Mouse (Mus musculus) layer of hippocampus, adult 9-10 months (tissue): Measurements from ENCODE around the gene Hmbs.
A peak's percentile ranks its signal among the peaks of the same experiment; 100 is the strongest.
"Not testable (repeated sequence)": the region's sequence is repeated elsewhere in the genome, so short reads cannot be mapped to it uniquely, and the experiment has no call there.

Experiments
- DNase-seq: peaks from one replicate; pipeline ENCODE4 v3.0.0; 2022; ENCODE audit warnings: low spot score

Hmbs gene

GRCm38 (mm10) chr9:44325032-44325767 is 18.8 kb downstream of the Hmbs start:
- DNase-seq = not testable (repeated sequence)

GRCm38 (mm10) chr9:44324147-44324546 is 19.9 kb downstream of the Hmbs start:
- DNase-seq = no peak

DNA sequence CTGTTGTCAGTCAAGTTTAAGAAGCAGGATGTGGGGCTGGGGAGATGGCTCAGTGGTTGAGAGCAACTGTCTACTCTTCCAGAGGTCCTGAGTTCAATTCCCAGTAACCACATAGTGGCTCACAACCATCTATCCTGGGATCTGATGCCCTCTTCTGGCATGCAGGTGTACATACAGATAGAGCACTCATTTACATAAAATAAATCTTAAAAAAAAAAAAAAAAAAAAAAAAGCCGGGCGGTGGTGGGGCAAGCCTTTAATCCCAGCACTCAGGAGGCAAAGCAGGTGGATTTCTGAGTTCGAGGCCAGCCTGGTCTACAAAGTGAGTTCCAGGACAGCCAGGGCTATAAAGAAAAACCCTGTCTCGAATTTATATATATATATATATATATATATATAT is 20.4 kb downstream of the Hmbs start:
- not testable (repeated sequence) for DNase-seq

DNA sequence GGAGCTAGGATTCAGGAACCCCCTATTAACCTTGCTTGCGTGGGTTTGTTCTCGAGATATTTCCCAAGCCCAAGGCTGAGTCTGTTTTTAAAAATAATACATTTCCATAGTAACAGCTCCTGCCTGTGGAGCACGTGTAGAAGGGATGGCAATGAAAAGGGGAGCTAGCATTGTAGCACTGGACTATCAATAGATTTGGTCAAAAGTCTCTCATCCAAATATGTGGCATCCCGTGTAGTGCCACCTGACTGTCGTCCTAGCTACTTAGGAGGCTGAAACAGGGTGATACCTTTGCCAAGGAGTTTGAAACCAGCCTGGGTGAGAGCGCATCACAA is 23.3 kb downstream of the Hmbs start:
- peak; percentile 47 for DNase-seq

DNA sequence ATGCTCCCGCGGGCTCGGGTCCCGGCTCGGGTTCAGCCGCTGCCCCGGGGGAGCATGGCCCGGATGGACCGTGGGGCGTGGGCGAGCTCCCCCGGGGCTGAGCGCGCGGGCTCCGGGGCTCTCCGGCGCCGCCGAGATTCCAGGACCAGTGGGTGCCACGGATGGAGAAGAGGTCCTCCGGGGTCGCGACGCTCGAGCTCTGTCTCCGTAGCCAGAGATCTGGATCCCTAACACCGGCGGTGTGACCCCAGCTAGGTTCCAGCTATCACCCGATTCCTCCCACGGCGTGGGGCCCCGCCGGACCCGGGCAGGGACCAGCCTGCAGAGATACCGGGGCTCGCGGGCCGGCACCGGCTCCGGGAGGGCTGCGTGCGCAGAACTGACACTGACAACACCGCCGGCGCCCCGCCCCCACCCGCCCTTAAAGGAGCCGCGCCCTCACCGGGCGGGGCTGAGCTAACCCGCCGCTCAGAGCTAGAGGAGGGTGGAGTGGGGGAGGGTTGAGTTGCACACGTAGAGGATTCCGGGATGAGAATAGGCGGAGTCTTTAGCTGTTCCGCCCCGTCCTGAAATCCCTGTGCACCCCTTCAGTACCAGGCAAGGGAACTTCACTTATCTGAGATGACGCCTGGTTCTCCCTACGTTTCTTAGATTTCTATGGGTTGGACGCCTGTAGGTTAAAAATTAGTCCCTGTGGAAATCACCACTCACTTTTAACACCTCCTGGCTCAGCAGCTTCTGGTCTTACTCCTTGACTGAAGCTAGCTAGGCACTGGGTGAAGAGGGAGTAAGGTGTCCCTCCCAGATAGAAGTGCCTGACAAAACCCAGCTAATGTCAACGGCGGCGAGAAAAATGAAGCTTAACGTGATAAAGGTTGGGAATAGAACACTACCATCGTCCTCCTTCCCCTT is 23.9 kb downstream of the Hmbs start, which contains the start of gene C2cd2l:
Gene C2cd2l (minus strand): TSS at position 399 of the 912 bp plus-strand sequence.
- peak; percentile 84 for DNase-seq

DNA sequence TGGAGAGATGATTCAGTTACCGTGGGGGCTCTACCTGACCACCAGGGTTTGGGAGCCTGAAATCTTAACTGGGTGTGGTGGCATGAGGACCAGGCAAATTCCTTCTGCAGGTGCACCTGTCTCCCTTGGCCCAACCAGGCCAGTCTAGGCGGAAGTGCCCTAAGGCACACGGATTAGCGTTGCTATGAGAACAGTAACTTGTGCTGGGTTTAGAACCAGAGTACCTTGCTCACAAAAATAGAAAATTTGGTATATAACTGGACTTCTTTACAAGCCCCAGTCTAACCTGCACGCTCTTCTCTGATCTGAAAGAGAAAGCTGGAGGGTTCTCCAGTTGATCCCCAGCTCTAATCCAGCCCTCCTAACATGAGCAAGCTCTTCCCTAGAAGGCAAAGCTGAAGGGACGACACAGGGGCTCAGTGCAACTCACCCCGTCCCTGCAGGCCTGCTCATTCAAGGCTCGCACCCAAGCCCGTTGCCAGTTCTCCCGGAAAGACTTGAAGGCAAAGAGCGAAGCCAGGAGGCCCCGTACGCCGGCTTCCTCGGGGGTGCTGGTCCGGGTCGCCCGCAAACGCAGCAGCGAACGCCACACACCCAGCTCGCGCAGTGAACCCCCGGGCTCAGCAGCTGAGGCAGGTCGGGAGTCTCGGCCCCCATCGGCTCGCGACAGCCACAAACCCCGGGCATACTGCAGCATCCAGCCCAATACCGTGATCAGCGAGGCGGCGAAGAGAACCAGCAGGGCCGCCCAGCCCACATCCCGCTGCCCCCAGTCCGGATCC is 24.7 kb downstream of the Hmbs start:
- no peak for DNase-seq

DNA sequence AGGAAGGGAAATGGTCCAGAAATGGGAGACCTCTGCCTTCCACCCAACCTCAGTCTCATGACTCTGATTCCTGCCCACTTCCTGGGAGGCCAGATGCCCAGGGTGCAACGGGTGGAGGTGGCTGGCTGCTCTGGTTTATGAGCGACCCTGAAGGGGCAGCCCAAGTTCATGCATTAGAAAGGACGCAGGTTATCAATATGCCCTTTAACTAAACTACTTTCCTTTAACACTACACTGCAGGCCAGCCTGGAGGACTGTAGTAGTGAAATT is 25.3 kb downstream of the Hmbs start:
- no peak for DNase-seq

DNA sequence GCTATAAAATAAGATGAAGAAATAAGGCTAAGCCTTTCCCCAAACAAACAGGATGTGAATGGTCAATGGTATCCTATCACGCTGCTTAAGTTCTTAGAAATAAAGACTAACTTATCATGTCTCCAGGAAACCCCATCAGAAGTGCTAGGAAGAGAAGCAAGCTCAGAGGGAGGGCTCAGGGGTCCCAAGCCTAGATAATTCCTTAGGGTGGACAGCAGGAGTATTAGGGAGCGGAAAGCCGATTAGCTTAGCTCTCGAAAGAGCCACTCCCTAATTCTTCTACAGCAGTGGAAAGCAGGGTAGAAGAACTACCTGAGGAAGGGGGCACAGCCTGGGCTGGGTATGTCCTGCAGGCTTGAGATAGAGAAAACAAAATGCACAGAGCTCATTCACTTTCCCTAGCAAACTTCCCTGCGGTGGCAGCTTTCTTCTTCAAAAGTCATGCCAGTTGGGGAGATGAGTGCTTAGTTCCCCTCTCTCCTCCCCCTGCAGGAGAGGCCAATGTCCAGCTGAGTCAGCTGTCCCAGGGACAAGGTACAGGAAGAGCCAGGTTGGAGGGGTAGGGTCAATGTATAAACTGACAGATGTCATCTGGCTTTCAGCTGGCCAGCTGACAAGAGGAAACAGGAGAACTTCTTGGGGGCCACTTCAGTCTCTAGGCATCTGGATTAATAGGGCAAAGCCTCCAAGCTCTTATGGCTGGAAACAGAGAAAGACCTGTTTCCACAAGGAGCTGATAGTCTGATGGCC is 25.8 kb downstream of the Hmbs start:
- no peak for DNase-seq

DNA sequence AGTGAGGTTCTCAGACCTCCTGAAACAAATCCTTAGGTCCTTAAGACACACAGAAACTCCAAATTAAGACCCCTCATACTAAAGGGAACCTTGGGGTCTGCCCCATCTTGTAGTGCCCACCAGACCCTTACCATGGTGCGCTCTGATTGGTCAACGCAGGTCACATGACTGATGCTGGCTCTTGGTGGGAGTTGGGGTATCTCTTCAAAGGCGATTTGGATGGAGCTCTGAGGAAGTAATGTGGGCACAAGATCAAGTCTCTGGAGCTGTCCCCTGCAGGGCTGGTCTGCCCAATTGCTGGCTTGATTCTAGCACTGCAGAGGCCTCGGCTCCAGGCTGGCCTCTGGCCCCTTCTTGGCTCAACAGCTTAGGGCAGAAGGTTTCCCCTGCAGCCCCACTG is 26.6 kb downstream of the Hmbs start:
- DNase-seq = no peak

- no peak for DNase-seq
Observed at GRCm38 (mm10) chr9:44314910-44315309, 29.1 kb downstream of the Hmbs start.

- DNase-seq = no peak
Observed at GRCm38 (mm10) chr9:44314257-44314547, 29.8 kb downstream of the Hmbs start.

DNA sequence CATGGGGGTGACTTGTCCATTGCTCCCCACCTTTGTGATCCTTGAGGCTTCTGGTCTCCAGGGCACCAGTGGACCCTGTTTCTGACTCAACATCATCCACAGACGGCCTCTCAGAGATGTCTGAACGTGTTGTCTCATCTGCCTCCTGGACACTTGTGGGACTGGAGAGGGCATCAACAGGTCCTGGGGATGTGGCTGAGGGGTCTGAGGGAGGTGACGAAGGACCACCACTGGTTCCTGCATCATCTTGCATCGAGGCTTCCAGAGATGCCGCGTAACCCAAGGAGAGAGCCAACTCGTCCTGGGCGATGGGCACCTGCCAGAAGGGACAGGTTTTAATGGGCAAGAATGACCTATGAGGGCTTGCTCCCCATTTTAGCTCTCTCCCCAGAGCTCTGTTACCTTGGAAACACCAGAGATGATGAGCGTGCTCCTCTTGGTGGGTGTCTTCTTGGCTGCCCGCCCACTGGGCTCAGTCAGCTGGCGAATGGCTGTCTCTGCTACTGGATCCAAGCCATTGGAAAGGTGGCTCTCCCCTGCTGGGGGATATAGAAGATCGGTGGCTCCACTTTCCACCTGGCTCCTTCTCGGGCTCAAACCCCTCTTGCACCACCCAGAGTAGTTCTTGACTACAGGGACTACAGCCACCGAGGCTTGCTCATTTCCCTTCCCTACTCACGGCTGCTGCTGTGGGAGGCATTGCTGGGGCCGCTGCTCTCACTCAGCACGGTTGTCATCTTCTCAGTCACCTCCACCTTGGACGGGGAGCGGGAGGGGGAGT is 30.4 kb downstream of the Hmbs start:
- DNase-seq = peak; percentile 43

GRCm38 (mm10) chr9:44311136-44312134 is 32.6 kb downstream of the Hmbs start:
- no peak for DNase-seq

- DNase-seq = no peak
Observed at GRCm38 (mm10) chr9:44310750-44311135, 33.3 kb downstream of the Hmbs start.

- DNase-seq = no peak
Observed at GRCm38 (mm10) chr9:44309756-44310155, 34.3 kb downstream of the Hmbs start.

DNA sequence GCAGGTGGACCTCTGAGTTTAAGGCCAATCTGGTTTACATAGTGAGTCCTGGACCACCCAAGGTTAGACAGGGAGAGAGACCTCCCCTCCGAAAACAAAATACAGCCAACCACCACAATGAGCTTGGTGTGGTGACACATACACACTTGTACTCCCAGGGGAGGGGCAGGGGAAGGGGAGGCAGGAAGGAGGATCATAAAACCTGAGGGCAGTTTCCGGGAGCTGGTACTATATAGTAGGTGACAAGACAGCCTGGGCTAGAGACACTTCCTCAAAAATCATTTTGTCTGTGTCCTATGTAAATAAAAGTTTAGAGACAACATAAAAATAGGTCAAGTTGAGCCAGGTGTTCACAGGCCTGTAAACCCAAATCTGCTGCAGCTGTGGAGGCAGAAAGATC is 36.8 kb downstream of the Hmbs start:
- DNase-seq = no peak

- DNase-seq = no peak
Observed at GRCm38 (mm10) chr9:44306532-44306931, 37.5 kb downstream of the Hmbs start.

DNA sequence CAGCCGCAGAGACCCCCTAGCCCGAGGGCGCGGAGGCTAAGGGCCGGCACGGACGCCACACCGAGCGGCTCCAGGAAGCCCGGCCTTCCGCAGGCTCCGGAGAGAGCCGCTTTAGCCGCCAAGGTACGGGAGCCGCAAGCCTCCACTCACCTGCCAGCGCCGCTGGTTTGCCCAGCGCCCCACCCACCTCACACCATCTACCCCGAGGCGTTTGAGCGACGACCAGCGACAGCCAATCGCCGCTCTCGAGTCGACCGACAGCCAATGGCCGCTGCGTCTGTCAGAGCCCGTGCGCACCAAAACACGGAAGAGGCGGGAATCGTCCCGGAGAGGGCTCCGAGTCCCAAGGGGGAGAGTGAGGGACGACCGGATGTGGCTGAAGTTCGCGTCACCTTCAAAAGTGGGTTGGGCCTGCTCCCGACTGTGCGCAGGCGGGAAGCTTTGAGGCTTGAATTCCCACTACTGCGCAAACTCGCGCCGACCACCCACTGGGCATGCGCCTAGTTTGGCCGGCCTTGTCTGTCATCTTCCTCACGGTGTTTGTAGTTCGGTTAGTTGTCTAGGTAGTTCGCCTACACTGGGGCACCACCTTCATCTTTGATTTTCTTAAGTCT is 38.5 kb downstream of the Hmbs start, which contains the start of gene Hinfp:
Gene Hinfp (minus strand): TSS at position 206 of the 614 bp plus-strand sequence.
- peak; percentile 94 for DNase-seq

- DNase-seq = not testable (repeated sequence)
Observed at GRCm38 (mm10) chr9:44300001-44300400, 44.0 kb downstream of the Hmbs start.

DNA sequence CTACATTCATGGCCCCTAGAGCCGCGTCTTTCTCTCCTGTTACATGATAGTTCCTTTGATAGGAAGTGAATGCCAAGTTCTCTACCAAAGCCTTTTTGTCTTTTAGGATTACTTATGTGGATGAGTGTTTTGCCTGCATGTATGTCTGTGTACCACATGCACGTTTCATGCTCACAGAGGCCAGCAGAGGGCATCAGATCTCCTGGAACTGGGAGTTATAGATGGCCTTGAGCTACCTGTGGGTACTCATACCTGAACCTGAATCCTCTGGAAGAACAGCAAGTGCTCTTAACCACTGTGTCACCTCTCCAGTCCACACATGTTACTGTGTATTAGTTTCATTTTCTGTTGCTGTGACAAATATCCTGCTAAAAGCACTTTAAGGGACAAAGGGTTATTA is 51.5 kb downstream of the Hmbs start:
- no peak for DNase-seq
